Mouse (Mus musculus): Measurements from ENCODE around the gene Cpm. TPM values are rescaled to one million over a fixed set of nuclear protein-coding genes. Genes with fewer than 3 reads are reported as not detected.

Cpm gene
- 10 to 100 TPM; 61.2 to 71.1 TPM for total RNA-seq (2023)

GRCm38 (mm10) chr10:117629169-117629971 is at the start of gene Cpm:
TSS of gene Cpm (plus strand) at chr10:117629500.

DNA sequence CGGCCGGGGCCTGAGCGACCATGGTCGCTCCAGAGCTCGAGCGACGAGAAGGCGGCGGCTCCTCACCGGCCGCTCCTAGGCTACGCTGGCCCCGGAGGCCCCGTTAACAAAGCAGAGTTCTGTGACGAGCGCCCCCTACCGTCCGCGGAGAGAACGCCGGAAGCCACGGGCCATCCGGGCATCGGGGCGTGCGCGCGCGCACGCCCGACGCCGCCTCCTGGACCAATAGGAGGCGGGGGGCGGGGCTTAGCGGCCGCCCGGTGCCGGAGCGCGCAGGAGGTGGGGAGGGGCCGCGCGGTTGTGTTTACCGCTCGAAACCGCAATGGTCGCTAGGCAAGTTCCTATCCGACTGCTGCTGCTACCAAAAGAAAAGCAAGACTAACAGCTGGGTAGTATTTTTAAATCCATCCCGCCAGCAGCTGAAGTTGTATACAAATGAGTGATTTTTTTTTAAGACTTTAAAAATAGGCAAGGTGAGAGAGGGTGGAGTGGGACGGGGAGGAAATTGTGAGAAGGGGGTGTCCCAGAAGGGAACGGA is 81.4 kb downstream of the Cpm start, which contains the start of gene Mdm2:
TSS of gene Mdm2 (minus strand) at position 155 of the 538 bp plus-strand sequence.

Other genes starting within 250 kb of the Cpm start
- gene Cpsf6, start 249.5 kb upstream of the Cpm start, total RNA-seq (2023): 100 to 1,000 TPM; 162 to 165 TPM
- gene Mdm2, start 81.3 kb downstream of the Cpm start, total RNA-seq (2023): 100 to 1,000 TPM; 144 to 158 TPM
- 10 to 100 TPM; 12.9 to 16.9 TPM for gene Slc35e3, start 116.9 kb downstream of the Cpm start, total RNA-seq (2023)
- gene Nup107, start 163.2 kb downstream of the Cpm start, total RNA-seq (2023): 10 to 100 TPM; 37.6 to 41.5 TPM
- 100 to 1,000 TPM; 318 to 363 TPM for gene Rap1b, start 216.5 kb downstream of the Cpm start, total RNA-seq (2023)

Data from B cell, adult 67 days (primary cell).